Mouse (Mus musculus): ENCODE data around the gene Msn.
A peak's percentile ranks its signal among the peaks of the same experiment; 100 is the strongest.

Msn gene

DNA sequence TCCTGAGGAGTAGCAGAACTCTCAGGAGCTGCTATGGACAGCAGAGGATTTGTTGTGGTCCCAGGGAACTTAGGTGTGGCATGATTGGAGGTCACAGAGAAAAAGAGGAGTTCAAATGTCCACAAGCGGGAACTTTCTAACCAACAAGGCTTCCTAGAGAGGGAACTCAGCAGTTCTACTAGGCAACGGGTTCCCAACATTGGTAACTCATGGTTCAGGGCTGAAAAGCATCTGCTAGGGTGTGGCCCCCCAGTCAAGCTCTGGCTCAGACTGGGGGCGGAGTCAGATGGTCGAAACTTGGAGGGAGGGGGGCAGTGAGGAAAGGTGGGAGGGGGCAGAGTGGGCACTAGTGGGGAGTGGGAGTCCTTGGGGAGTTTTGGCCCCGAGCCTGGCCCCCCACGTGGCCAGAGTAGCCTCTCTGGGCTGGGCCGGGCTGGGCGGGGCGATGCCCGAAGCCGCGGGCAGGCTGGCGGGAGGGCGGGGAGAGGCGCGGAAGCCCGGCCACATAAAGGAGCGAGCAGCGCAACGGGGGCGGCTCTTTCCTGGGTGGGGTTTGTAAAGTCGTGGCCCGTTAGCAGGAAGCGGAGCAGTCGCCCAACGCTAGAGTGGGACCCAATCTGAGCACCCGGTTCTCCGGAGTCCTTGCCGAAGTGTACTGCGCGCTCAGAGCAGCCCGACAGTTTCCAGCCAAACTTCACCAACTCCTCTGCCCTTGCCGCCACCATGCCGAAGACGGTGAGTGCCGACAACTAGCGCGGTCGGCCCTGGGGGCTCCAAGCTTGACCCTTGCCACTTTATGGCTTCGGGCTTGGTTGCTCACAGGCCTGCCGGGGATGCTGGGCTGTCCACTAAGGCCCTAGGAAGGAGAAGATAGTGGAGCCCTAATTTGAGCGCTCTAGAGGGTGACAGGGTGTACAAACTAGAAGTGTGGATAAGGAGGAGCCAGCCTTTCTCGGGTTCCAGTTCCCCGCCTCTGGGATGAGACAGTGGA is at the start of gene Msn:
Gene Msn (plus strand): TSS at position 534 of the 991 bp plus-strand sequence.
- DNase-seq (ENCODE audit: low read depth in 2 of 2, low spot score in 2 of 2): peak; percentile 68 to 70

GRCm38 (mm10) chrX:96052798-96053197 is 43.0 kb upstream of the Msn start:
- no peak for DNase-seq (ENCODE audit: low read depth in 2 of 2, low spot score in 2 of 2)

DNA sequence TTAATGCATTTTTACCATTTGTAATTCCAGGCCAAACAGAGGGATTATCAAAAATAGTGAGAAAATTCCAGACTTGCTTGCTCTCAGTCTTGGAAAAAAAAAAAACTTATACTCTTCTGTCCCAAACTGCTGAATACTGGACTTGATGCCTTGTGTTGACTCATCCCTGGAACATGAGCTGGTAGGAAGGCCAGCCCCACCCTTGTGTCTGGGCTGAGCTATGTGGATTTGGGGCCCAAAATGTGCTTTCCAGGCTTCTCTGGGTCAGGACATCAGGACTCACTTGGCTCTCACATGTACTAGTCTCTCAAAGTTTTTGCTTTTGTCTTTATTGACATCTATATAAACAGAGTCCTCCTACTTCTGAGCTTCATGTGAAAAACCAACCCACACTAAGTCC is 18.1 kb upstream of the Msn start:
- DNase-seq (ENCODE audit: low read depth in 2 of 2, low spot score in 2 of 2): no peak

- DNase-seq (ENCODE audit: low read depth in 2 of 2, low spot score in 2 of 2): no peak
Measured at GRCm38 (mm10) chrX:96086259-96086658, 9.6 kb upstream of the Msn start.

- DNase-seq (ENCODE audit: low read depth in 2 of 2, low spot score in 2 of 2): peak; percentile 8 to 34
Measured at GRCm38 (mm10) chrX:96096513-96097210, 820 bp downstream of the Msn start.

DNA sequence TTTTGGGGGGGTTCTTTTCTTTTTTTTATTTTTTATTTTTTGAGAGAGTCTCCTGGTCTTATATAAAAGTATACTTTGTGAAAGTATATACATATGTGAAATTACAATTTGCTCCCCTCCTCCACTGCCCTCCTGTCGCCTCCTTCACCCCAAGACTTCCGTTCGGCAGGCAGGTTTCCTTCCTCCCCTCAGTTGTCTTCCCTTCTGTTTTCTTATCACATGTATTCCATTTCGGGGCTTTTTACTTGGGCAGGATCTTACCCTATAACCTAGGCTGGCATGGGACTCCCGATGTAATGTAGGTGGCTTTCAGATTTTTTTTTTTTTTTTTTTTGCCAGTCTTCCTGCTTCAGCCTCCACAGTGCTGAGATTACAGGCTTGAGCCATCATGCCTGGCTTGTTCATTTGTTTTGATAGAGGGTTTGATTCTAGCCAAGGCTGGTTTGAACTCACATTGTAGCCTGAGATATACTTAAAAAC is 1.7 kb downstream of the Msn start:
- DNase-seq (ENCODE audit: low read depth in 2 of 2, low spot score in 2 of 2): peak in 1 of 2 experiments; percentile 6

- no peak for DNase-seq (ENCODE audit: low read depth in 2 of 2, low spot score in 2 of 2)
Measured at GRCm38 (mm10) chrX:96099003-96099402, 3.2 kb downstream of the Msn start.

- no peak for DNase-seq (ENCODE audit: low read depth in 2 of 2, low spot score in 2 of 2)
Measured at GRCm38 (mm10) chrX:96107427-96108291, 11.8 kb downstream of the Msn start.

- DNase-seq (ENCODE audit: low read depth in 2 of 2, low spot score in 2 of 2): no peak
Measured at GRCm38 (mm10) chrX:96113106-96113634, 17.3 kb downstream of the Msn start.

GRCm38 (mm10) chrX:96115501-96115900 is 19.7 kb downstream of the Msn start:
- peak in 1 of 2 experiments; percentile 12 for DNase-seq (ENCODE audit: low read depth in 2 of 2, low spot score in 2 of 2)

DNA sequence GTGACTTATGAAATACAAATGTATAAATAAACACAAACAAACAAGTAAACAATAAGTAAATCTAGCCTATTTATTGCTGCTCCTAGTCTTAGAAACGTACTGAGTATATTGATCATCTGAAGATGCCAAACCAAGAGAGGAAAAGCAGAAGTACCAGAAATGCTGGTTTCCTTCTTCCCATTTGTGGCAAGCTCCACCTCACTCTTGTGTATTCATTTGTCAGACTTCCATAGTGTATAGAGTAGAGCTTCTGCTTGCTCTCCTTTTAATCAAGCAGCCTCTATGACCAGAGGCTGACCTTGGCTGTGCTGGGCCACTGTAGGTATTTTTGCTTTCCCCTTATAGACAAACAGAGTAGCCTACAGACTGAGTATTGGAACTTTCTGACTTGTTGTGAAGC is 21.5 kb downstream of the Msn start:
- no peak for DNase-seq (ENCODE audit: low read depth in 2 of 2, low spot score in 2 of 2)

DNA sequence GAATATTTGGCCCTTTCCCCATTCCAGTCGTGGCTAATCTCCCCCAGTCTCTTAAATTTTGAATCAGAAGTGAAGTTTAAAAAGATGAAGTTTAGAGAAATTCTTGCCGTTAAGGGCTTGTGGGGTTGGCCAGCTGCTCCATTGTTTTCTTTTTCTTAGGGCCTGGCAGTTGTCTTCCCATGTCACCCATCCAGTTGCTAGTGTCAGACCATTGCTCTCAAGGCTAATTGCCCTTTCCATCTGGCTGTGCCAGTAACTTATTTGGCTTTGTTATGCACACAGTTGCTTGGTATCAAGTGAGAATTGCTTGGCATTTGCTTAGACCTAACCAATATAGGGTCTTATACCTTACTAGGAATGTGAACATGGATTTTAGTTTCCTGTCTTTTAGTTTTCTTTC is 24.2 kb downstream of the Msn start:
- DNase-seq (ENCODE audit: low read depth in 2 of 2, low spot score in 2 of 2): no peak

GRCm38 (mm10) chrX:96121912-96122311 is 26.1 kb downstream of the Msn start:
- no peak for DNase-seq (ENCODE audit: low read depth in 2 of 2, low spot score in 2 of 2)

GRCm38 (mm10) chrX:96126803-96127202 is 31.0 kb downstream of the Msn start:
- DNase-seq (ENCODE audit: low read depth in 2 of 2, low spot score in 2 of 2): no peak

DNA sequence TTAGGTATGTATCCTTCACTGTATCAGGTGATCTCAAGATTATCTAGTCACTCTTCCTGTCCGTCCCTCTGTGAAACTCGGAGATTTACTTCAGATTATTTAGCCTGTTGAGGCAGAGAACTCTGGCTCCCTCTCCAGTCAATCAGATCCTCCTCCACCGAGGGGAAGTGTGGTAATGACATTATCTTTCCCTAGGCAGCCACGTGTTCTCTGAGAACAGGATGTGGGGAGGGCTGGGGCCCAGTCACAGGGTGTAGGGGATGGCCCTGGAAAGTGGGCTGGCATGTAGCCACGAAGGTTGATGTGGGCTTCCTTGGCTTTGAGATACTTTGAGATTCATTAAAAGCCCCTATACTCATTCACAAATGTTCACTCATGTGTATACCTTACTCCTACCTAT is 34.3 kb downstream of the Msn start:
- peak; percentile 63 to 72 for DNase-seq (ENCODE audit: low read depth in 2 of 2, low spot score in 2 of 2)

GRCm38 (mm10) chrX:96130663-96131062 is 34.8 kb downstream of the Msn start:
- DNase-seq (ENCODE audit: low read depth in 2 of 2, low spot score in 2 of 2): peak; percentile 24 to 61

DNA sequence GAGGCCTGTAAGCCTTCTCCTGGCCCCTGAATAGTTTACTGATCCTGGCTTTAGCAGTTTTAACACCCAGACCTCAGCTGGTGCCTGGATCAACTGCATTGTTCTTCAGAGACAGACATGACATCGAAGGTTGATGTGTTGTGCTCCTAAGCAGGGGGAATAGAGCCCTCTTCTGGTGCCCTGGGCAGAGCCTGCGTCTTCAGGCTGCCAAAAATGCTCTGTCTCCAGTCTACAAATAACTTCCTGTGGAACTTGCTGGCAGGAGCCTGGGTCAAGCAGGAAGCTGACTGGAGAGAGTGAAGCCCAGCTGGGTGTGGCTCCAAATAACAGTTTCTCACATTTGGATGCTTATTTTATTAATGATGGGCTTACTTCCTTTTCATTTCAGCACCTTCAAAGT is 37.4 kb downstream of the Msn start:
- DNase-seq (ENCODE audit: low read depth in 2 of 2, low spot score in 2 of 2): peak; percentile 14 to 27

GRCm38 (mm10) chrX:96134243-96134661 is 38.4 kb downstream of the Msn start:
- no peak for DNase-seq (ENCODE audit: low read depth in 2 of 2, low spot score in 2 of 2)

DNA sequence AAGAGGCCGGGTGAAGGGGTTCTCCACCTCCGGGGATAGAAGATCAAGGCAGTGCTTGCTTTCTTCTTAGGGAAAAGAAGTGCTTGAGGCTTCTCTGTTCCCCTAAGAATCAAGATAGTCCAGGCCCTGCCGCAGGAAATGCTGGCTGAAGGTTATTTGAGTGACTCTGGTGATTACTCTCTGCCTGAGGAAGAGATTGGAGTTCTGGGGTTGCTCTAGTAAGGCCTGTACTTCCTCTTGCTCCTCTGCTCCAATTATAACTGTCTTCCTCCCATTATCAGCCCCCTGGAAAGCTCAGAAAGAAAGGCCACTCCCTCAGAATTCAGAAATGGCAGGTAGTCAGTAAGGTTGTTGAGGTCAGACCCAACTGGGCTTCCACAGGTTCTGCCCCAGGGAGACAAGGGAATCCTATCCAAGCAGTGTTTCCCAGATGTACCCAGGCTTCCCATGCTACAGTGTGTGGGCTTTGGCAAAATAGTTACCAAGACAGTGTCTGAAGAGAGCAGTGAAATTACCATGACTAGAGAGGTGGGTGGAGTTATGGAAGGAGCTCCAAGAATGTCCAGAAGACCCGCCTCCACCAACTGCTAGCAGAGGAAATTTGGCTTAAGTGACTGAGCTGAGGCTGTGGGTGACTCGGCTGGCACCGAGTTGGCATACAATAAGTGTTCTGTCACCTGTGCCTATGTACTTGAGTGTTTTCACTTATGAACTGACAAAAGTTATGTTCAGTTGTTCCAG is 39.2 kb downstream of the Msn start:
- DNase-seq (ENCODE audit: low read depth in 2 of 2, low spot score in 2 of 2): no peak

GRCm38 (mm10) chrX:96135581-96135980 is 39.7 kb downstream of the Msn start:
- no peak for DNase-seq (ENCODE audit: low read depth in 2 of 2, low spot score in 2 of 2)

Measured in CD8-positive naive resting alpha-beta T cell, adult 2 months (primary cell).